Mouse (Mus musculus): ENCODE data around the gene Thnsl1.

Gene Thnsl1

DNA sequence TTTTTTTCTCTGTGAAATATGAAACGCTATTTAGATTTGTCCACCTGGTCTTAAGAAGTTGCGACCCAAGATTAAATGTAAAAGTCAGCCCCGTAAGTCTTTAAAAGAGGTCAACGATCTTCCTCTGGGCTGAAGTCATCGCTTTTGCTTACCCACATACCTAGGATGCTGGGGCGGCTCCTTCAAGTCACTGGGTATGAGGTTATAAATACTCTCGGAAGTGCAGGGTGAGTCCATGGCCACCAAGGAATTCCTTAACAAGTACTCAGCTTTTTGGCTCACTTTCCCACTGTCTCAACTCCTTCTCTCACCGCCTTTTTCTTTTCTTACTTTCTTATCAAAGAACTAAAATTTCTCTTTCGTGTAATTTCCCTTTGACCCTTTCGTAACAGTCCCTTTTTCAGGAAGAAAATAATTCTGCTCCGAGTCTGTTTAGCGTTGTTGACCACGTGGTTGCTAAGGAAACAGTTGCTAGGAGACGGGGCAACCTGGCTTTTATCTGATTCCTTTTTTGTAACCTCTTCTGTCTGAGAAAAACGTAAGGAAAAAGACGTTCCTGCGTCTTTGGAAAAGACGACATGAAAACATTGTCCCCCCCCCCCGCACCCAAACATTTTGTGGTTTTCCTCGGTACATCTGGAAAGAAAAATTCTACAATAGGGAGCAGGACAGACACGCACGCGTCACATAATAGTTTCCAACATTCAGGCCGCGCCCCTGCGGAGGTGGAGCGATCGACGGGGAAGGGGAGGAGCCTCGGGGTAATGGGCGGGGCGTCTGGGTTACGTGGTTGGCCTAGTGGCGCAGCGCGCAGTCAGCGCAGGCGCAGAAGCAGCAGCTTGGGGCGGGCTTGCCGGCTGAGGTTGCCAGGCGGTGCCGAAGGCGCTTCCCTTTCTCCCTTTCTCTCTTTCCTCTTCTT, at the start of gene Thnsl1, which contains the start of gene Enkur:
Gene Thnsl1 (plus strand): TSS at position 813 of the 919 bp plus-strand sequence.
Gene Enkur (minus strand): TSS at position 454 of the 919 bp plus-strand sequence.
- peak; percentile 94 for DNase-seq (ENCODE audit: low spot score)

DNA sequence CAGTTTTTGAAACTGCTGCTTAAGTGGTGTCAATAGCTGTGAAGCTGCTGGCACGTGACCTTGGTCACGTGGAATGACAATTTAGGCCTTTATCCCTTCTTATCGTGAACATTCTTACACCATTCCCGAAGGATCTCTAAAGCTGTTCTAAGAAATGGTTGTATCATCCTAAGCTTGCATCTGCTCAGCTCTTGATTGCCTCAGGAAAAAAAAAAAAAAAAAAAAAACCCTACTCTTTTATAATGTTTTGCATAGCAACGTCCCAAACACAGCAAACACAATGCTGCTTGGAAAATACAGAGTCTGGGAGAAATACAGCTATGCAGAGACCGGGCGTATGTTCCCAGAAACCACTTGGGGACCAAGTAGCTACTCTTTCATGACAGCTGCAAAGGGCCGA, 41.2 kb upstream of the Thnsl1 start:
- no peak for DNase-seq (ENCODE audit: low spot score)

DNA sequence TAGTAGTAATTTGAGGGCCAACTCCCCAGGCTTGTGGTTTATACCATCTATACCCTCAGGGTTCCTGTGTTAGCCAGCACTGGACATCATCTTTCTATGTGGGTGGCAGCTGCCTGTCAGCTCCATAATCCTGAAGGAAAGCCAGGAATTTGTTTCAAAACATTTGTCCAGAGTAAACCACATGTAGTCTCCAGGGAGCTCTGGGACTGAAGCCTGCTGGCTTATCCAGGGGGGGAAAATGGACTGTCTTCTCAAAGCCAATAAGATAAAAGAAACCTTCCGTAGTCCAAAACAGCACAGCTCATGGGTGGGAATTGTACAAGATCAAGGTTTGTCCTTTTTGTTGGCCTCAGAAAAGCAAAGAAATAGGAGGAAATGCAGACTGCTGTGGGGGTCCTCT, 37.6 kb upstream of the Thnsl1 start:
- no peak for DNase-seq (ENCODE audit: low spot score)

DNA sequence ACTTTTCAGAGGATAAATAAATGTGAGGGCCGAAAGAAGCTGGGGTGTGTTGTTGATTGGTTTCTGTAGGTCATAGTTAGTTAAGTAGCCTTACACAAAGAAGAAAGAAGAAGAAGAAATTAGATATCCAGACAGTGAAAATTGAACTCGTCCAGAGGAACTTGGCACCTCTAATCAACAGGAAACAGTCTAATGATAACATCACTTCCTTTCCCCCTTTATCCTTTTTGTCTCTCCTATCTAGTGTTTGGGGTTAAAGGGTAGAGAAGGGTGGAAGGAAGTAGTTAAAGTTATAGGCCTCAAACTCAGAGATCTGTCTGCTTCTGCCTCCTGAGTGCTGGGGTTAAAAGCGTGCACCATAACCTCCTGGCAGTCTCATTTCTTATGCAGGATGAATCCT, 32.7 kb upstream of the Thnsl1 start:
- DNase-seq (ENCODE audit: low spot score), result no peak

DNA sequence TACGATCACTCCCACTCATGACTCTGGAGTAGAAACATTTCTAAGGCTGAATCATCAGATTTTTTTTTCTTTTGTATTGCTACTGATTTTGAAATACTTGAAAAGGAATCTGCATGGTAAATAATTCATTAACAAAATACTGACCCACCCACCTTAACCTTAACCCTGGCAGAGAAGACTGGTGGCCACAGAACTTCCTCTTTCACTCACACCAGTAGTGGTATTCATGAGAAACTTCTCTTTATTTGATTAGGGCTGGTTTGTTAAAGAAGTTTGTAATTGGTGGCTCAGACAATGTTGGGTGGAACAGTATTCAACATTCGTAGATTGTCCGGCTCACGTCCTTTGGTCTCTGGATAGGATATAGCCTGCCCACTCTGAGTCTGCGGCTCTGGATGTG, 26.4 kb upstream of the Thnsl1 start:
- no peak for DNase-seq (ENCODE audit: low spot score)

DNA sequence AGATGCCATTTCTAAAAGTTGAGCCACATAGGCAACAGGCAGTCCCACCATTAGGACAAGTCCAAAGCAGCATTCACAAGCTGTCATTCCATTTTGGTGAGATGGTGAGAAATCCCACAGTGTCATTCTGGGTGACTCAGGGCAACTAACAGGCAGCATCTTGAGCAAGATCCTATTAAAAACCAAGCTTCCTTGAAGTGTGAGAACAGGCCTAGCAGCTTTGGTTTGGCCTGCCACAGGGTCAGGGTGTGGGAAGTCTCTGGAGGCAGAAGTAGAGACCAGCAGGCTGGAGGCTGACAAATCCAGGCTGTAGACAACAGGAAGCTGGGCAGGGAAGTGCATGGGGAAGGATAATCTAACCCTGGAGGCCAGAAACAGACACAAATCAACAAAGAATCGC, 22.7 kb upstream of the Thnsl1 start:
- no peak for DNase-seq (ENCODE audit: low spot score)

DNA sequence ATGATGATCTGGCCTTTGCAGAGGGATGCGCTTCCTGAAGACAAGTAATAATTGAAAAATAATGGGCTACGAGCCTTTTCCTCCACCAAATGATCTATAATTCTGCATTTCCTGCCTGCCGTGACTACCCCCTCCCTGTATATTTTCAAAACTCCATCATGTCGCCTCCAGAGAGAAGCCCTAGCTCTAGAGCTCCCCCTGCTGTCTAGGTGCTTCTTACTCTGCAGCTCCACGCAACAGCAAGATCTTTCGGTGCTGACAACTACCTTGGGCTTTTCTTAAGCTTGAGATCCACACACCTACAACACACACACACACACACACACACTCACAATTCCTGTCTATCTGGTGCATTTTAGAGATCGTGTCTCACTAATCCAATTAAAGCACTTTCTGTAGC, 17.9 kb upstream of the Thnsl1 start:
- DNase-seq (ENCODE audit: low spot score), result peak; percentile 51

DNA sequence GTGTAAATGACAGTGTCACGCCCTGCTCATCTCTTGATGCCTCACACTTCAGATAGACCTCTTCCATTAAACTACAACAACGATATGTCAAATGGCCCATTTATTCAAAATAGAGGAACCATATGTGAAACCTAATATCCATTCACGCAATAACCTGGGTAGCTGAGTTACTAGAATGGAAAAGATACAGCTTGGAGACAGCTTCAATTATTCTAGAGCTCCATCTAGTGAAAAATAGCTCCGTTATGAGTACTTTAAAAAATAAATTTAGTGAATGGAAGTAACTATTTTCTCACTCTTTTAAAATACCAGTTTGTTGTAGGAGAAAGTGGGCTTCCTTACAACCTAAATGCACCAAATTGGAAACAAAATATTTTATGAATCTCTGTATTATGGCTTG, 16.9 kb upstream of the Thnsl1 start:
- no peak for DNase-seq (ENCODE audit: low spot score)

DNA sequence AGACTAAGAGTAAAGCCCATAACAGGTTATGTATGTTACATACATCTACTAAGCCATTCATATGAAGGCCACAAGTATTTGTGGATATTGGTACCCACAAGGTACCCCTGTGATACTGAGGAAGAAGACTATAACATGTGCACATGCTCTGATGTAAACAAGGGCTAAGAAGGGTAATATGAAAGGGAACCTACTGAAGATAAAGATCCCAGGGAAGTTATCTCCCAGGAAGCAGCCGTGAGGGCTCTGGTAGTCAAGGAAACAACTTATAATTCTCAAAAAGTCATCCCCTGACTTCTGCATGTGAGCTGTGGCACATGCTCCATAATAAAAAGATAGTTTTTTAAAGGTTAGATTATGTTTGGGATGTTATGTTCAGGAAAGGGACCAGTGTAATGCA, 14.3 kb upstream of the Thnsl1 start:
- DNase-seq (ENCODE audit: low spot score), result no peak

DNA sequence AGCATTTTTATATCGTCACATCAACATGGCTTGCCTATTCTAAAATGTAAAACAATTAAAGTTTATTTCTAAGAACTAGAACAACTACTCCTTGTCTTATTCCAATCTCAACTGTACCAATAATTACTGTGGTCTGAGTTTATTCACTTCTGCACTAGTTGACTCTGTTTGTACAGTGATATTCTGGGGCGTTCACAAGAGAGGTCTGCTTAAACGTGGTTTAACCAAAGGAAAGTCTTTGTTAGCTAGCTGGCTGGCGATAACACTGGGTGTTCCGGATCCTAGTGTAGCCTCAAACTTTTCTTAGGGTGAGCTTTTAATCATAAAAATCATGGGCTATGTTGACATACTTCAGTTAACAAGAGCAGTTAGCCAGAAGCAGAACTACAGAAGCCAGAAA, 10.3 kb upstream of the Thnsl1 start:
- no peak for DNase-seq (ENCODE audit: low spot score)

DNA sequence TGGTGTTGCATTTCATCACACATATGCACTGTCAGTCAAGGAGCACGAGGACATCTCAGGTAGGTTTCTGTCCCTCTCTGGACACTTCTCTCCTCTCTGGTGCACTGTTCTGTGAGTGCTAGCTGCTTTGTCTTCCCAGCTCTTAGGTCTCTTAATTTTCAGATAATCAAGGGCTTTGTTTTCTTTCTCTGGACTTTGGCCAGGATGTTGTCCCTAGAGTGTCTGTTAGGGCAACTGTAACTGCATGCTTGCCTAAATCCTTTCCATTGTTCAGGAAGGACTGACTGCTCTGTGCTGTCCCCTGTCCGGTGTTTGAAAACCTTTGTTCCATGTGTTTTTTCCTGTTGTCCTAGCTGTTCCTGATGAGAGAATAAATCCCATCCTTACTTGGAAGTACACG, 6.5 kb upstream of the Thnsl1 start:
- no peak for DNase-seq (ENCODE audit: low spot score)

DNA sequence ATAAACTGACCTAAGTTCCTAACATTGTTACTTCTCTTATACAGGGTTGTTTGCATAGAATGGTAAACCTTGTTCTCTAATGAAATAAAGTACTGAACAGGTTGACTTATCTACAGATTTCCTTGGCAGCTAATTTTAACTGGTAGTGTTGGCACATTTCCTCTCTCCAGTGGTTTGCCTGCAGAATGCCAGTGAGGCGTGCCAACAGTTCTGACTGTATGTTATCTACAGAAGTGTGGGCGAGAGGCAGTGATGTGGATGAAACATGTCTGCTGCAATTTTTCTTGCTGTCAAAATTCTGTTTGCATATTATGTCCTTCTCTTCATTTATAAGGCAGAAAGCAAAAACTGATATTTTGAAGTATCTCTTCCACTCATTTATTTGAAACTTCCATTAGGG, 2.8 kb upstream of the Thnsl1 start:
- DNase-seq (ENCODE audit: low spot score), result no peak

DNA sequence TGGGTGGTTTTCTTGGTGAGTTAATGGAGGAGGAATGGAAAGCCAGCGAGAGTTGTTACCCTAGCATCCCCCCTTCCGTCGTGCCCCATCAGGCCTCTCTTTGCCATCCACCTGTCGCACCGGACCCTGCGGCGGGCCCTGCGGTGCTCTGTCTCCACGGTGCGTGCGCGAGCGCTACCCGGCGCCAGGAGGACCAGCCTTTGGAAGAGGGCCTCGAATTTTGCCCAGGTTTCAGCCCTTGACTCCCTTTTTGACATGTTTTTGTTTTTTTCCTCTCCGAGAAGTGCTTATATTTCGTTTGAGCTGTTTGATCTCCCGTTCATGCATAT, 271 bp downstream of the Thnsl1 start:
- DNase-seq (ENCODE audit: low spot score), result no peak

DNA sequence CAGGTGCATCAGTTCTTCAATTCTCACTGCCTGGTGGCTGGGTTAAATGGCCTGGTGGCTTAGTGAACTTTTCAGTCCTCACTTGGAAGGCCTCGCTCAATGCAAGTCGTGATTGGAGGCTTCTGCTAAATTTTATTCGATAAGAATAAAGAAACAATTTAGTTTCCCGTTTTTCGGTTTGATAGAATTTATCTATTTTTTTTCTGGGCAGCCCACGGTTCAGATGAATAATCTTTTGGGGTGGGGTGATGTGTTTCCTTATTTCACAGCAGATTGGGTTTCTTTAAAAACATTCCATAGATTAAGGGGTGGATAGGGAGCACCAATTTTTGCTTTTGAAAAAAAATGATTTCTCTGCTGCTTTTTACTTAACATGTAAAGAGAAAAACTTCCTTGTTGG, 754 bp downstream of the Thnsl1 start:
- DNase-seq (ENCODE audit: low spot score), result no peak

DNA sequence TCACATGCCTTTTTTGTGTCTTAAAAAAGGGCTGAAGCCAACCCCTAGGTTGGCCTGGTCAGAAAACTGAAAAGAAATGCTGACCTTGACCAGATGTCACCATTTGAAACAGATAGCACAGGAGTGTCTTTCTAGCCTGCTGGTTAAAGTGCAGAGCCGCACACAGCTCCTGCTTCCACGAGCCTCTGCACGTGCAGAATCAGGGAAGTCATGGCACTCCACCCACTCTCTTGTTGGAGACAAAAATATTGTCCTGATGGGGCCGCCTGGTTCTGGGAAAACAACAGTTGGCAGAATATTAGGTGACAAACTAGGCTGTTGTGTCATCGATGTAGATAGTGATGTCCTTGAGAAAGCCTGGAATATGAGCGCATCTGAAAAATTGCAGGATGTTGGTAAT, 5.8 kb downstream of the Thnsl1 start:
- DNase-seq (ENCODE audit: low spot score), result no peak

DNA sequence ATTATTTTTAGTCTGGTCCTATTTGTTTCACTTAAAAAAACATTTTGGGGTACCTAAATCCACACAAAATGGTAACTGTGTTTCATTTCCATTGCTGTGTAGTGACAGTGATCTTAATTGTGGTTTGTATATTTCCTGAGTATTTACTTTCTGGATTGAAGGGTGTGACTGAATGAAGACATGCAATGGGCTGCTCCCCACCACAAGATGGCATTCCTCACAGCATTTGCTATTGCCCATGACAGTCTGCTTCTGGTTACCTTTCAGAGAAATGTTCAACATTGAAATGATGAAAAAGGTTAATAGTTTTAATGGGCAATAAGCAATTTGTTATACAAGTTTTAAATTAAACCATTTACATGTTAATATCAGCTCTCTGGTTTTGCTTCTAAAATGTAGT, 8.8 kb downstream of the Thnsl1 start:
- DNase-seq (ENCODE audit: low spot score), result no peak

DNA sequence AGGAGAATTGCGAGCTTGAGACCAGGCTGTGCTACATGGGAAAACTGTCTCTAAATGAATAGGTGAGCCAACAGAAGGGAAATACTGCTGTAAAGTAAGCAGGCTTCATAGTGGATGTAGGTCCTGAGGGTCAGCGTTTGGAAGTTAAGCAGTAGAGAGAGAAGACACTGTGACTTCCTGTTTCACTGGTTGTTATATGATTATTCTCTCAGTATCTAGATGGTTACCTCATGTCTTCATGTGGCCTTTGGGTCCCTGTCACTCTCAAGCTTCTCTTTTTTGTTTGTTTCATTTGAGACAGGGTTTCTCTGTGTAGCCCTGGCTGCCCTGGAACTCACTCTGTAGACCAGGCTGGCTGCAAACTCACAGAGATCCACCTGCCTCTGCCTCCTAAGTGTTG, 9.8 kb downstream of the Thnsl1 start:
- DNase-seq (ENCODE audit: low spot score), result no peak

DNA sequence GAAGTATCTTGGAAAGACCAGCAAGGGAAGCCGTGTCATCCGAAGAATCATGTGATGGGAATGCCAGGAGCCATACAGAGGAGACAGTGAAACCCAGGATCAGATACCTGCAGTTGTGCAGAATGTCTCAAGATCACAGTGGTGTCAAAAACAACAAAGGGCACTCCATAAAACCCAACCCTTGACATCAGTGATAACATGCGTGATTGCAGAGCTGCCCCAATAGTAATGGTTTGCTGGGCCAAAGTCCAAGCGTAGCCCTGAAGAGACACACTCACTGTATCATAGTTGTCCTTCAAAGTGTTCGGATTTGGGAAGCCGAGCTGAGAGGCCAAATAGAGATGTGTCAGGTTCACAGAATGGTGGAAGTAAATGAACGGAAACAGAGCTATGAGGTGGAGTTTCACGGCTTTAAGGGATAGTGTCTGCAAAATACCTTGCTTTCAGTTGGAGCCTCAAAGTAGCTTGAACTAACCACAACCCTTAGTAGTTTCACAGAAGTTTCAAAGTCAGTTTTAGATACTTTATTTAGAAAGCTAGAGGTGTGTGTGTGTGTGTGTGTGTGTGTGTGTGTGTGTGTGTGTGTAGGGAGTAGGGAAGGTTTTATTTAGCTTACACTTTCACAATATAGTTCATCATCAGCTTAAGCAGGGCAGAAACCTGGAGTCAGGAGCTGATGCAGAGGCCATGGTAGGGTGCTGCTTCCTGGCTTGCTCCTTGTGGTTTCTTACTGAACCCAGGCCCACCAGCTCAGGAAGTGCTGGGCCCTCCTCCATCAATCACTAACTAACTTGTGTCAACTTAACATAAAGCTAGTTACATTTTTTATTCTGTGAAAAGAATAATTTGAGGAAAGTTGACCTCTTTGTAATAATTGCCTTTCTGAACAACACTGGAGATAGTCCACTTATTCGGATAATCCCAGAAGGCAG, 17.2 kb downstream of the Thnsl1 start:
- no peak for DNase-seq (ENCODE audit: low spot score)

DNA sequence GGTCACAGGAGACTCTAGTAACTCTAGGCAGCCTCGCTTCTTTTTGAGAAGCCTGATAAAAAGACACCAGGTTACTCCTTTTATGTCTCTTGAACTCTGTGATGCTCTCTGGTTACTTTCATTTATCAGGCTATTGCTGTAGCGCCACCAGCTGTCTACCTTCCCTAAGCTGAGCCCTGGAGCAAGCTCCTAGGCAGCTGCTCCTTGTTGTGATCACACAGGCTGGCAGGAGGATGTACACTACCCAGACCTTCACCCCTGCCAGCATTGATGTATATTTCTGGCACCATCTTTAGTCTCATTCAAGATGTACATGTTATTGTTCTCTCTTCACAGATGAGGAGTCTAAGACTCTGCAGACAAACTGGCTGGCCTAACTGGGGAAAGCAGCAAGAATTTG, 24.8 kb downstream of the Thnsl1 start:
- no peak for DNase-seq (ENCODE audit: low spot score)

DNA sequence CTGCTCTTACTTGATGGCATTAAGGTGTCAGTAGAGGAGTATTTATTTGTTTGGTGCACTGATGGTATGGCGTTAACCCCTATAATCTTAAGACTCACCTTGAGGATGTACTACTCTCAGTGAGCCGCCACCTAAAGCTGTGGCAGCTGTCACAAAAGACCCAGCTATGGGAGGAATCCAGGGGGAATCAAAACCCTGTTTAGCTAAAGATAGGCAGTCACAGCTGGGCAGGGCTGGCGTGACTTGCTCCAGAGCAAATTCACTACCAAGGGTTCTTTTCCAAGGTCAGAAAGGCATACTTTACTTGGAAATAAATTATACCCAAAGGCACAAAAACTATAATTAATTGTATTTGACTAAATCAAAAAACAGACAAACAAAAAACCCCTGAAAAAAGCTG, 25.6 kb downstream of the Thnsl1 start:
- DNase-seq (ENCODE audit: low spot score), result no peak

DNA sequence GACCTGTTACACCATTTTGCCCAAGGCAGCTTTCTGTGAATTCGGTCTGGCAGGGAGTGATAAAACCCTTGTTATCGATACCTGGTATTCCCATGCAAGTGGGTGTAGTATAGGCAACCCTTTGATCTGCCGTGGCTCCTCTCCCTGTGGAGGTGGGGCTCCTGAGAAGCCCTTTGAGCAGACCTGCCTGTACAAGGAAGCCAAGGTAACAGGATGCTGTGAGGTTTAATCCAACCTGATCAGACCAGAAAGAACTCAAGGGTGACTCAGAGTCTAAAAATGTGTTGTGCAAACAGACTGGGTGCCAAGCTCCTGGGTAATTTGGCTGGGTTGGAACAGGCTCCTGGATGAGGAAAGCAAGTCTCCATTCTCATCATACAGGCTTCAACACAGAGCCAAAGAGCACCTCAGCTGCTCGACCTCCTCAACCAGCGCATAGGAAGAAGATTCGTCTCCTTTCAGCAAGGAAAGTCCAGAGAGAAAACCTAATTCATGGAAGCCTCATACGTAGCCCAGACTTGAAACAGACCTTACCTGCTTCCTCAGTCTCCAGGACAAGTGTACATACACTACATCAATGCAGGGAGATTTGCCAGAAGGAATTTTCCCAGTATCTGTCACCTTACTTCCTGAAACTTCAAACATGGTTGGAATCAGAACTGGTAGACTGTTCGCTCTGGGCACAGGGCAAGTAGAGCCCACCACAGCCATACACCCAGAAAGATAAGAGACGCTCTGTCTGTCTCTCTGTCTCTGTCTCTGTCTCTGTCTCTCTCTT, 29.5 kb downstream of the Thnsl1 start:
- DNase-seq (ENCODE audit: low spot score), result no peak

DNA sequence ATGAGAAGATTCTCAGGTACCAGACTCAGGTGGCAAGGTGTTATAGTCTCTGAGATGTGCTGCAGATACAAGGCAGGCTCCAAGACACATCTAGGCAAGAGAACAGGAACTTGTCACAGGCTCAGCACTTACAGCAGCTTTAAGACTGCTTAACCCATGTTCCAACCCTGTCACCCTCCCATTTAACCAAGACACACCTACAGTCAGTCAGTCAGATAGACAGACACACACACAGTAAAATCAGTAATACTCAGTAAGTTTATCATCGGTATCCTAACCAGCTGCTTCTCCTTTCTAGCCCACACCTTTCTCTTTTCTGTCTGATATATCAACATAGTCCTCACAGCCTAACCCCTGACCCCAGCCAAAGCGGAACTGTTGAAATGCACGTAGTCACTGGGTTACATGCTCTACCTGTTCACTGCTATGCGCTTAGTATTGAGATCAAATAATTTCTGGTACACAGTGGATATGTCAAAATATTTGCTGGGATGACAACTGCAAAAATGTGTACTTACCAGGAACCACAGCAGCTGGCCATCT, 30.4 kb downstream of the Thnsl1 start:
- no peak for DNase-seq (ENCODE audit: low spot score)
